Mouse (Mus musculus): Measurements from ENCODE around the gene Cd3eap.

Gene Cd3eap

DNA sequence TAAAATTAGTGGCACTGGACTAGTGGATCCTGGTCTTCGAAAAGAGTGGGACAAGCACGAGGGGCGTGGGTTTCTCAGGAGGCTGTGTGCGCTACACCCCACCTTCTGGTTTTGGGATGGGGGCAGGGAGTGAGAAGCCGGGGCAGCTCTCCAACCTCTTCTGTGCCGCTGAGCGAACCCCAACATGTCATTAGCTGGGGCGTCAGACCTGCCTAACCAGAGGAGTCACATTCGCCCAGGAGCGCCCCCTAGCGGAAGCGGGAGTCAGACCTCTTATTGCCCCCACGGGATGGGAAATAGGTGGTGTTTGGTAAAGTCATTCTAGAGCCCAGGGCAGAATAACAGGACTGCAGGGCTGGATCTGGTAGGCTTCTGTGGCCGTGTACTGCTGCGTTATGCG is 2.4 kb upstream of the Cd3eap start:
- DNase-seq = peak; percentile 59 to 80

DNA sequence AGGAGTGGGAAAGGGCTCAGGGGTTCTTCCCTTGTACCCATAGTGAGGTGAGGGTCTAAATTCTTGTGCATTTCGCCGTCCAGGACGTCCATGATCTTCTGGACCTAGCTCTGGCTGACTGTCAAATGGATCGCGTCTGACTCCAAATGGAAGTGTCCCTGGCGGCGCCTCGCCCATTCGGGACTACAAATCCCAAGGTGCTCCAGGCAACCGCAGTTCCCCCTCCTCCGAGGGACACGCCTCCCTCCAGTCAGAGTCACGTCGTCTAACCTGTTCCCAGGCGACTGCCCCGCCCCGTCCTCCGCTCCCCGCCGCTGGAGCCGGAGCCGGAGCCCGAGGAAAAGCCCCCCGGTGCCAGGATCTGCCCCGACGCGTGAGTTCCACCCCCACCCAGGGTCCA is 1.7 kb upstream of the Cd3eap start:
- peak; percentile 89 to 94 for DNase-seq

DNA sequence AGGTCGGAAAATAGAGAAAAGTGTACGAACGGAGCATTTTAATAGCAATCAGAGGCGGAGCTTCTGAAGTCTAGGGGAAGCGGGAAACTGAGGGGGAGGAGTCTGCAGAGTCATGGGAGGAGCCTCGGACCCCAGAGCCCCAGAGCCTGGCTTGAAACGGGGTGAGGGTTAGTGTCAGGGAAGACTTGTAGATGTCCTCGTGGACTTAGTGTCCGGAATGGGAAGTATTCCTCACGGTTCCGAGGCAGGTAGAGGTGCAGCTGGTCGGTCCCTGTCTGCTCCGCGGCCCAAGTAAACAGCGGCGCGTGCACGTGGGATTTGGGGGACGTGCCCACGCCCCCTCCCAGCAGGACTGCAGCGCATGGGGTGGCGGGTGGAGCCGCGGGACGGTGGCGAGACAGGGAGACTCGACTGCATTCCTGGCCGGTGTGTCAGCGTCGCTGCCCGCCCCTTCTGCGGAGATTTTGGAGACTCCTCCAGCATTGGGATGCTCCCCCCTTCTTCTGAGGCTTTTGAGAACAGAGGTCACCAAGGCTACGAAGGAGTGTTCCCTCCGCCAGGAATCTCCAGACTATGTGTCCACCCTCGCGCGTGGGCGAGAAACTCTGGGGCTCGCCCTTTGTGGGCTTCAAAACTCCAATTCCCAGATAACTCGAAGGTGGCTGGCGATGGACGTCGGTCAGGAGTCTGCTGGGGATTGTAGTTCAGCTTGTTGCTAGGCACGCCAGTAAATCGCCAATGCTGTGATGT is 784 bp upstream of the Cd3eap start:
- DNase-seq = peak; percentile 67 to 78

DNA sequence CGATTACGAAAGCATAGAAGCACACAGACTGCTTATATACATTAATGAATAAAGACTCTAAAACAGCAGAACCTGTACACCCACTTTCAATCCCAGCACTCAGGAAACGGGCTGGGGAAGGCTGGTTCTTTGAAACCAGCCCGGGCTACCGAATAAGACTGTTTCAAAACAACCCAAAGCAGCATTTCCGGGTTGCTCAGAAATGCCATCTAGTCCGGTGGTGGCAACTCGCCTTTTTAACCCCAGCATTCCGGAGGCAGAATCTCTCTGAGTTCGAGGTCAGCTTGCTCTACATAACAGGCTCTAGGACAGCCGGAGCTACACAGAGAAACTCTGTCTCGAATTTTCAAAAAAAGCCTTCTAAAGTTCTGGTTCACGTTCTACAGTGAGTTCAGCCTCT is 649 bp downstream of the Cd3eap start:
- peak in 1 of 2 experiments; percentile 17 for DNase-seq

DNA sequence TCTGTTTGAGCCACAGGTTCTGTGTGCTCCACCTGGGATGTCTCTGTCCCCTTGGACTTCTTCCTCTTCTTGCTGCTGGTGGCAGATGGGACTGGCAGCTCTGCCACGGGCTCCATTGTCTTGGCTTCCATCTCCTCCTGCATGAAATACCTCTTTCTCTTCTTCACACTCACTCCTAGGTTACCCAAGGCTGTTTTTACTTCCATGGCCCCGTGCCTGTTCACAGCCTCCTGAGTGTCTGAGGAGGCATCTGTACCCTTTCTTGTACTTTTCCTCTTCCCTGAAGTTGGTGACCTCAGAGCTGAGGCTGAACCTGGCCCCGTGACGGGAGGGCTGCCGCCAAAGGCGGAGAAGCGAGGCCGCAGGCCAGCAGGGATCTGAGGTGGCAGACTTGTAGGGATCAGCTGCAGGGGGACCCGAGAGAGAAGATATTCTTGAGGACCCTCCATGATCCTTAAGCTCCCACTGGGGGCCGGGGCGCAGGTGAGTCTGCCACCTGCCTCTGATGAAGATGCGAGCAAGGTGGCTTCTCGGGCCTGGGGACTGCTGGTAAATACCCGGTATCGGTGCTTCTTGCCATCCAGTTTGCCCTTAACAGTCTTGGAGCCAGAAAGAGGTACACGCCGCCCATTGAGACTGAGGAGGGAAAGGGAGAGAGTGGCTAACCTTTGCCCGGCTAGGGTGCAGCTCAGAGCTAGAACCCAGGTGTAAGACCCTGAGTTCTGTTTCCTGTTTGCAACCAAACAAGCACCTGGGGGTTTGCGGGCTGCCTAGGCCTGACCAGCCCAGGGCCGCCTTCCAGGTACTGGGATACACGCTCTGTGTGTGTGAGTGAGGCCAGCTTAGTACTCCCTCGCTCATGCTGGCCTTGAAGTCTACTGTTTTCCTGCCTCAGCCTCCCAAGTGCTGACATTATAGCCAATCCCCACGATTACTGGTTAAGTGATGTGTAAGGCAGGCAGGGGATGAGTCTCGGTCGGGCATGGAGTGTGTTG is 1.6 kb downstream of the Cd3eap start:
- no peak for DNase-seq

DNA sequence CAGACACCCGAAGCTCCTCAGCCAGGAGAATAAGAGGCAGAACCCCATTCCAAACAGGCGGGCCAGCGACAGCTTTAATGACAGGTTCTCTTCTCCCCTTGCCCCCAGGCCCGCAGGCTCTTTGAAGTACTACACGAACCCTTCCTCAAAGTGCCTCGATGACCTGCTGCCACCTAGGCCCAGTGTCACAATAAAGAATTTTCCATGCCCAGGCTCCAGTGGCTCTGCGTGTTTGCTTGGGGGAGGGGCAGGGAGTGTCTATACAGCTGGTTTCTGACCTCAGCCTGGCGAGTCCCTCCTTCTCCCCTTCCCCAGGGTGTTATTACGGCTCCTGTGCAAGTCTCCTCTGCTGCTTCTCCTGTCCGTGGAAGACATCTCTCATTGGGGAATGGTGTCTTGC is 3.0 kb downstream of the Cd3eap start:
- no peak for DNase-seq

DNA sequence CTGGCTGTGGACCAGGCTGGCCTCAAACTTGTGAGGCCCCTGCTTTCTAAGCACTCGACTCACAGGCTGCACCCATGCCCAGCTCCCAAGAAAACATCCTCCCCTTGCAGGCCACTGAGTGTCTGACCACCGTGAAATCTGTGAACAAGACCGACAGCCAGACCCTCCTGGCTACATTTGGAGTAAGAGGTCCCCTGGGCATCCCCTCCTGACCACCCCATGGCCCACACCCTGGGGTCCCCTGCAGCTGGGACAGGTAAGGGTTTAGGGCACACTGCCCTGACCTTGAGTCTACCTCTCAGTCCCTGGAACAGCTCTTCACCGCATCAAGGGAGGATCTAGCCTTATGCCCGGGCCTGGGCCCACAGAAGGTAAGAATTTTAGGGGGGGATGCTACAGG is 4.3 kb downstream of the Cd3eap start:
- no peak for DNase-seq

DNA sequence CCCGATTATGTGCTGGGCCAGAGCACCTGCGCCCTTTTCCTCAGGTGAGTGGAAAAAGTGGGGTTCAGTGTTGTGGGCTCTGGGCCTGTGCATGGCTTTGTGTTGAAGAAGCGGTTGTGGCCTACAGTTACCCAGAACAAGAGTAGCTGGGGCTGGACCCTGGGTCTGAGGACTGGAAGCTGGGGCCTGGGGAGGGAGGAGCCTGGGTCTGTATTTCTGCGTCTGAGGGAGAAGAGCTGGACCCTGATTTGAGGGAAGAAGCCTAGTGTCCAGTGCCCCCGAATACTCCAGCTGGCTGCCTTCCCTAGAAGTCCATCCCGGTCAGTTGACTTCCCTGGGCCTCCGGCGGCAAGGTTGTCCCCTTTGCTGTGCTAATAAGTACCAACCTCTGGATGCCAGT is 9.1 kb downstream of the Cd3eap start:
- DNase-seq = no peak

DNA sequence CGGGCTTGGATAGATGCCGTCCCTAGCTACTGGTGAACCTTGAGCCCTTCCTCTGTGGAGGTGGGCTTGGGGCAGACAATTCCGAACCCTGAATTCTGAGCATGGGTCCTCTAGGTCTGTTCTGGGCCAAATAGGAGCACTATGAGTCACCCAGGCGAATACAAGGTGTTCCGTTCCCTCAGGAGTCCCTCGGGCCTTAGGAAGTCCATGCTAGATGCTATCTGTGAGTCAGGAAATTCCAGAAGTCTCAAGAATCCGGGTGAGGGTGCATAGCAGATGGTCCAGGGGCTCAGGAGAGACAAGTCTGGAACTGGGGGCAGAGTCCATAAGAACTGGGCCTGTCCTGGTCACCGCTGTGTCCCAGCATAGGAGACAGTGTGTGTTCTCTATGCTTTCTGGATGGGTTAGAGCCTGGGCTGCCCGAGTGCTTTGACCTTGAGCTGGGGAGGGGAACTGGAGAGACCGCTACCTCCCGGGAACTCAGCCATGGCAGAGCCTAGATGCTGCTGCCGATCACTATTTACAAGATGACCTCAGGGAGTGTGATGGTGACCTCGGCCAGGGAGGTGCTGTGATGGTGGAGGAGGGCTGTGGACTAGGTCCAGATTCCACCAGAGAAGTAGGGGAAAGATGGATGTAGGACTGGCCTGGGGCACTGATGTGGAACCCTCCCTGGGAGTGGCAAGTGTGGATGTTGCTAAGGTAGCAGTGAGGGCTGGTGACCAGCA is 9.9 kb downstream of the Cd3eap start:
- no peak for DNase-seq

DNA sequence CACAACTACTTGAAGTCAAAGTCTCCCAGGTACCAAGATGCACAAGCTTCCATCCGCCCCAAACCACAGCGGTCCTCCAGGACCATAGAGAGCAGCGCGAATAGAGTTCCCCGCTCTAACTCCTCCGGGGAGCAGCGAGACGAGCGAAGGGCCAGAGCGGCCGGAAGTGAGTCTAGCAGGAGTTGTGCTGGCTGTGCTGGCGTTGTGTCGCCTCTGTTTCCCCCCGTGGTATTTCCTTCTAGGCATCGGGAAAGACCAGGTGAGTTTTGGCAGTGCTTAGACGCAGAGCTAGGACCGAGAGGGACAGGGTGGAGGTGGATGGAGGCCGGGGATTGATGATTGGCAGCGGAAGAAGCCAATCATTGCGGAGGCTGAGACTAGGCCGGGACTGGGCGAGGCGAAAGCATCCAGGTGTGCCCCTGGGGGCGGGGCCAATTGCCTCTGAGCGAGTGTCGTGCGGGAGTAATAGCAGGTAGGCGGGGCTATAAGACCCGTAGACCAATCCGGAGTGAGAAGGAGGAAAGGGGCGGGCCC is 14.3 kb downstream of the Cd3eap start:
- peak; percentile 98 to 99 for DNase-seq

DNA sequence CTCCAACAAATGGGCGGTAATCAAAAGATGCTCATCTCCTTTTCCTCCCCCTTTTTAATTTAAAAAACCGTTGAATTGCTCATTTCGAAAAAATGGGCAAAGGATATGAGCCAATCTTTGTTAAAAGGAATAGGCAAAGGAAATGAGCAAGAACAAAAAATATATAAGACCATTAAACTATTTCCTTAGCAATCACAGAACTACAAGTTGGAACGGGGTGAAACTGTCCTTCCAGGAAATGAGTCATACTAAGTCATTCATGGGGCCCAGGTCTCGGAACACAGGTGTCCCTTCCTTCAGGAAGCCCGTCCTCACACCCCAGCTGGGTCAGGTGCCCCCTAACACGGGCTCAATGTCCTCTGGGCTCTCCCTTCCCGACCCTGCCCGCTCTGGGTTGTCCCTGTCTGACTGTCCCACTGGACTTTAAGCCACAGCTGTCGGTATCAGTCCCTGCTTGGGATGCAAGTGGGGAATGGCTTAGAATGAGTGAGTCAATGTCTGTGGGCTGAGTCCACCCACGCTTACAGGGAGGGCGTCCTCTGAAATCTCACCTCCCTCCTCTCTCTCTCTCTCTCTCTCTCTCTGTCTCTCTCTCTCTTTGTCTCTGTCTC is 14.9 kb downstream of the Cd3eap start, which contains the start of gene Ercc1:
Ercc1 (plus strand) TSS at position 542 of the 611 bp plus-strand sequence.
- peak in 1 of 2 experiments; percentile 54 for DNase-seq

DNA sequence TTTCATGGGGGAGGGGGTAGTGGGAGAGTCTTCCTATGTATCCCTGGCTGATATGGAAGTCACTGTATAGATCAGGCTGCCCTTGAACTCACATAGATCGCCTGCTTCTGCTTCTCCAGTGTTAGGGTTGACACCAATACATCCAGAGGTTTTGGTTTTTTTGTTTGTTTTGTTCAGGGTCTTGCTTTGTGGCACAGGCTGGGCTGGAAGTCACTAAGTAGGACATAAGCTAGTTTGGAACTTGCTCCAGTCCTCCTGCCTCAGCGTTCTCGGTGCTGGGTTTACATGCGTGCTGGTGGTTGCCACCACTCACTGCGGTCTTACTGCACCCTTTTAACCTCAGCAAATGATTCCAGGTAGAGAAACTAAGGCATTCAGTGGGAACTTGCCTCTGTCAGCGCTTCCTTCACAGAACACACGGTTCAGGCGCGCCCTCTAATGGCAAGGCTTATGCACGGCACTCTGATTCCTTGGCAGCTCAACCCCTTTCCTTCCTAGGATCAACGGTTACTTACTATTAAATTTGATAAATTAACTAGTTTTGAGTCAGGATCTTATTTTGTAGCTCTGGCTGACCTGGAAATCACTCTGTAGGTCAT is 16.0 kb downstream of the Cd3eap start:
- peak; percentile 83 to 88 for DNase-seq

DNA sequence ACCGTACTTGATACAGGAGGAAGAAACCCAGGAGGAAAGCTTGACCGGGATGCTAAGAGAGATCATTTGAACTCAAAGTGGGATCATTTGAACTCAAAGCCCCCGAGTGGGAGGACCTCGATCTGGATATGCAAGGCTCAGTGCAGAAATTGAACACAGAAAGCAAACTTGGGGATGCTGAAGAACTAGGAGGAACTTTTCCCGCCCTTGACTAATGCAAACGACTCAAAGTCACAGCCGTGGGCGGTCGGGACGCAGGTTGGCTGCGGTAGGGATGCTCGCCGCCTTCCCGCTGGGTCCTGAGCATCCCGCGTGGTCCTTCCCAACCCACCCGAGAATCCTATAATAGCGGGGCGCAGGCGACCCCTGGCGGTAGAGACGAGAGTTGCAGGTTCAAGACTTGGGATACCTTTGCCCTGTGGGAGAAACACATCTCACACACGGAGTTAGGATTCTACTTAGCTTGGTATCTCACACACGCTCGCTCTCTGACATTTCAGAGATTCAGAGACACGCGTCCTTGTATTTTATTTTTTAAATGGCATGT is 16.7 kb downstream of the Cd3eap start:
- peak; percentile 95 to 97 for DNase-seq

DNA sequence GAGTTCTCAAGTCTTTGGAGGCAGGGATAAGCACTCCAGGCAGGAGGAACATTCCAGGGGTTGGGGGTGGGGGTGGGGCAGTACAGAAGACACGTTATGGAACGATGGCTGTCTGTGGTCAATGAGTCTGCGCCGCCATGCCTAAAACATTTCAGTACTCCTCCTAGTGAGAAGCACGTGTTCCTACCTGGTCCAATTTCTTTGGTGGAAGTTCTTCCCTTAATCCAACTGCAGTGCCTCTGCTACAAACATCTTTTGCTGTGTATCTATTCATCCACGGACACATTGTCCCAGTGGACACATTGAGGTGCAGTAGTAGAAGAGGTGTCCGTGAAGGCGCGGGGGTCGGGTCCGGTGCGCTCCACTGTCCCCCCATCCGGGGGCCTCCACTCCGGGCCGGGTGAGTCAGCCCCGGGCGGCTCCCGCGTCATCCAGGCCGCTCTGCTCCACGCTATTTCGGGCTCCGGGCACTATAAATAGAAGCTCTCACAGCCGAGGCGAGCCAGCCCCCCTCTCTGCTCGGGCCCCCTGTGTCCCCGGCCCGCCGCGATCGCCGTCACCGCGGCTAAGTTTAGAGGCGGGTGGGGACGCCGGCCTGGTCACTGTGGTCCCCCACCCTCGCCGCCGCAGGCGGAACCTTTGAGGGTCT is 17.4 kb downstream of the Cd3eap start:
- peak; percentile 63 to 70 for DNase-seq

DNA sequence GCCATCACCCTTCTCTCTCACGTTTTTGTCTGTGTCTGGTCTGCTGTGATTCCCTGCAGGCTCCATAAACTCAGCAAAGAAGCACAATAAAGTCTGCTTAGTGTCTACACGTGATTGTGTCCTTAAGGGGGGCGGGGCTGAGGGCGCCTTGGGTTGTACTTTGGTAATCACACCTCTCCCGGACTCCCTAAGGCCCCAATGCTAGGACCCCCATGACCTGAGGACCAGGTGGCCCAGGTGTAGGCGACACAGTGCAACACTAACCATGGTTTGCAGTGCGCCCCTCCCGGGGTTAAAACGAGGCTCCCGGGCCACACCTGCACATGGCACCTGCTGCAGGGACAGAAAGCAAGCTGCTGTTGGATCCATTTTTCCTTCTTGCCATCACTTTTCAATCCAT is 18.0 kb downstream of the Cd3eap start:
- DNase-seq = no peak

DNA sequence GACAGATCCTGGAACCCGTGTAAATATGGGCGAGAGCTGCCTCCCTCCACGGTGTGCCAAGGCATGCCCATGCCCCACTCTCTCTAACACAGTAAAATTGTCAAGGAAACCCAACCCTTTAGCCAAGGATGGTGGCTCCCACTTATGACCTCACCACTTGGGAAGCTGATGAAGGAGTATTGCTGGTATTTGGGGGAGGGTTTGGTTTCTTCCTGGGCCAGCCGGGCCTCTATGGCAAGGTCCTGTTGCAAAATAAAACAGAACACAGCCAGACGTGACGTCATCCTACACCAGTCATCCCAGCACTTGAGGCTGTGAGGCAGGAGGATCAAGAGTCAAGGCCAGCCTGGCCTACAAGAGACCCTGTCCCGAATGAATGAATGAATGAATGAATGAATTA is 20.7 kb downstream of the Cd3eap start:
- DNase-seq = no peak

DNA sequence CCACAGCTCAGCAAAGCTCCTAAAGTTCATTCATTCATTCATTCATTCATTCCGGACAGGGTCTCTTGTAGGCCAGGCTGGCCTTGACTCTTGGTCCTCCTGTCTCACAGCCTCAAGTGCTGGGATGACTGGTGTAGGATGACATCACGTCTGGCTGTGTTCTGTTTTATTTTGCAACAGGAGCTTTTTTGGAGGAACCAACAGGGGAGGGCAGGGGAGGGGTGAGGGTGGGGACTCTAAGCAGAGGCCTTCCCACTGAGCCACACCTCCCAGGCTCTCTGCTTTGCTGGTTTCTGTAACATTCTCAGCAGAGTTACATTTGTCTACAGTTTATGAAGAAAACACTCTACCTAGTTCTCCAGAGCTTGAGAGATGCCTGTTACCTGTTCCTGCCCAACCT is 21.2 kb downstream of the Cd3eap start:
- no peak for DNase-seq

DNA sequence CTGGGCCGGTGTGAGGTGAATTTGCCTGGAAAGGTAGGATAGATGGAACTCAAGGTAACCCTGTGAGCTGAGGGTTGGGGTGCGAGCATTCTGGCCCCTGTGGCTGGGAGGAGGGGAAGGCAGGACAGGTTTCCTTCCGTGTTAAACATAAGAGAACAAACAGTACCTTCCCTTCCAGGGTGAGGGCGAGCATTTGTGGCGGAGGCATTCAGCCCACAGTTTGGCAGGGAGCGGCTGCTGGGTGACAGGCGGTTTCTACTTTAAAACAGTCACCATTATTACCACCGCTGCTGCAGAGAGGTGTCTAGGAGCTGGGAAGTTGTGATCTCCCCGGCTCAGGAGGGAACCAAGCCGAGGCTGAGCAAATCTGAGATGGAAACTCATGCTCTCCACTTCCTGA is 22.2 kb downstream of the Cd3eap start:
- no peak for DNase-seq

DNA sequence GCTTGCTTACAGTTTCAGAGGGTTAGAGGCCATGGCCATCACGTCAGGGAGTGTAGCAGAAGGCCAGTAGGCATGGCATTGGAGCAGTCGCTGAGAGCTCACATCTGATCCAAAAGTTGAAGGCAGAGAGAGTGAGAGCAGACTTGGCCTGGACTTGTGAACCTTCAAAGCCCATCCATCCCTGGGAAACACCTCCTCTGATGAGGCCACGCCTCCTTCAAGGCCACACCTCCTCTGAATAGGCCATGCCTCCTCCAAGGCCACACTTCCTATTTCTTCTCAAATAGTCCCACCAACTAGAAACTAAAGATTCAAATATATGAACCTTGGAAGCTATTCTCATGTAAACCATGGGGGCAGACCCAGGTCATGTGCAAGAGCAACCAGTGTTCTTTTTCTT is 23.7 kb downstream of the Cd3eap start:
- DNase-seq = no peak

DNA sequence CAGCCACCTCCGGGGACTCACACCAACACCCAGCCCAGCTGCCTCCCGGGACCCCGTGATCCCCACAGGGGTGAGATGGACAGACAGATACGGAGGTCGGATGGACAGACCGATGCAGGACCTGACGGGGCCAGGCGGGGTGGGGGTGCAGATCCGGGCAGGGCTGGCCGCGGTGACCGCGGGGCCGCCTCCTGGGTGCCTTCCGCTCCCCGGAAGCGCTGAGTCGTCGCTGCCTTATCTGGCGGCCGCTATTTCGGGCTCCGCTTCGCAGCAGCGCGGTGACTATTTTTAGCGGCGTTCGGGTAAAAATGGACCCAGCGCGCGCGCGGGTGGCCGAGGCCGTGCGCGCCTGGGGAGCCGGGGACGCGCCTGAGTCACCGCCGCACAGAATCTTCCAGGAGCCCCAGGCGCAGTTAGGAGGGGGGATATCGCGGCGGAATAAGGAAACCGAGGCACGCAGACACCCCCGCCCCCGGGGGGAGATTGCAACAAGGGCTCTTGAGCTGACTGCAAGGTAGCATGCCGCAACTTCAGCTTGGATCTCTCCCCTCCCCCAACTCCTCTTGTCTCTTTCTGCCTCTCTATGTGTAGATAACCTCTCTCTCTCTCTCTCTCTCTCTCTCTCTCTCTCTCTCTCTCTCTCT is 26.5 kb downstream of the Cd3eap start:
- DNase-seq = peak; percentile 85 to 88

DNA sequence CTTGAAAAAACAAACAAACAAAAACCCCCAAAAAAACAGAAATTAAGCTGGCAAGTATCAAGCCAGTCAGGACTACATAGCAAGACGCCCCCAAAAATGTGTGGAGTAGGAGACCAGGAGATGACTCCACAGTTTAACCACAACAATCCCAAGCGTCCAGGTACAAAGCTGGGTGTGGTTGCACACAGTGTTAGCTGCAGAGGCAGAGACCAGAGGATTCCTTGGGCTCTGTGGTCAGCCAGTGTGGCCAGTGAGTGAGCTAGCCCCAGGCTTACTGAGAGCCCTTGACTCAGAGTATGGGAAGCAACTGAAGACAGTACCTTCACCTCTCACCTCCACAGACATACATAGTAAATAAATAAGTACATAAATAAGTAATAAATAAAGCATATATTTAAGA is 27.4 kb downstream of the Cd3eap start:
- DNase-seq = no peak
